Mouse (Mus musculus) lung, postnatal 4 days (tissue): ENCODE measurements at regions not wholly inside any gene's neighbourhood (a gene's known extent, or its start where the extent isn't known, plus 50 kb on each side); places are given as distances from the start of the nearest gene placed in this dataset.
A peak's percentile ranks its signal among the peaks of the same experiment; 100 is the strongest.

ENCODE experiments used
- DNase-seq, 2 experiments: peaks; one replicate each; pipeline ENCODE4 v3.0.0; 2021

DNA sequence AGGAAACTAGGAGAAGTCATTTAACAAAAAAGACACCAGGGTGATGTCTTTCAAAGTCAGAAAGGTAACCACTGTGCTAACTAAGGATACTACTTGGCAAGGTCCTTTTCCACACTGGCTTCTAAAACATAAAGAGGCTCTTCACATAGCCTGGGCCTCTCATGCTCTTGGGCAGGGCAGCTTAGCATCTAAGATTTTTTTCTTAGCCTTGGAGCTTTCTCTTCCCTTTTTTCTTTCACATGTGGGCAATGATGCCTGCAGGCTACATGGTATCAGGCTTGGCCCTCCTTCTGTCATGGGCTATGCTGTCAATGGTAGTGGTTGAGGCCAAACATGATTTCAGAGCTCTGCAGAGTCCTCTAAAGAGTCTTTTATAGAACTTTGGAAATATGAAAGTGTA, 60.6 kb downstream of the Serpinb6d start:
- DNase-seq: no peak

DNA sequence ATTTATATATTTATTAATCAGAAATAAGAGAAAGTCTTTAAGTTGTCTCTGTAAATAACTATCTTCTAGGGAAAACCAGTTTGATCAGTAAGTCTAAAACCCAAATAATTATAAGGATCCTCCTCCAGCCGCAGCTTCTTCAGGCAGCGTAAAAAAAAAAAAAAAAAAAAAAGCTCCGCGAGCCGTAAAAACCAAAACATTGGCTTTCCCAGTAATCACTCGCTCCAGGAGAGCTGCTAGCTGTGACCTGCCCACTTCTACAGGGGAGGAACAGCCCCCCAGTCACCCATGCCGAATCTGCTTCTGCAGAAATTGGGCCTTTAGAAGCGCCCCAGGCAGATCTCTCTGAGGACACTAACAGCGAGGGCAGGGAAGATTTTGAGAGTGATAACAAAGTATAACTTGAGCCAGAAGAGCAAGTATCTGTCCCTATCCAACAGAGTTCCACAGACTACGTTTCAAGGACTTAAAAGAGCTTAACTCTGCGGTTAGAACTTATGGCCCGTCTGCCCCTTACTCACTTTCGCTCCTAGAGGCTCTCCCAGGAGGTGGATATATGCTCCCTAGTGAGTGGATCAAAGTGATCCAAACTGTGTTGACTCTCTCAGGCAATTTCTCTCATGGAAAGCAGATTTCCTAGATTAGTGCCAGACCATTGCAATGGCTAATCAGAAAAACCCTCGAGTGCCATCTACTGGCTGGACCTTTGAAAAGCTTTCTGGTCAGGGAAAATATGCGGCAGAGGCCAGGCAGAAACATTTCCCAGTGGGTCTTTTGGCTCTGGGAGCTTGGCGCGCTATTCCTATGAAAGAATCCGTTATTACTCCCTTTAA, 80.7 kb downstream of the Serpinb6e start:
- DNase-seq: peak; percentile 27 to 77

- DNase-seq: no peak
These were observed 79.8 kb downstream of the Serpinb6e start for GRCm38 (mm10) chr13:33763295-33763916.
